Mouse (Mus musculus) c-Kit-negative CD71-positive TER-119-positive erythroid progenitor cells, embryonic 14.5 days (primary cell): ENCODE data around the gene Ppp1ca.
A peak's percentile ranks its signal among the peaks of the same experiment; 100 is the strongest.

ENCODE experiments used
- DNase-seq: peaks from one replicate; pipeline ENCODE4 v3.0.0-alpha.2; 2013; ENCODE audit warnings: low read depth, low spot score

Gene Ppp1ca

DNA sequence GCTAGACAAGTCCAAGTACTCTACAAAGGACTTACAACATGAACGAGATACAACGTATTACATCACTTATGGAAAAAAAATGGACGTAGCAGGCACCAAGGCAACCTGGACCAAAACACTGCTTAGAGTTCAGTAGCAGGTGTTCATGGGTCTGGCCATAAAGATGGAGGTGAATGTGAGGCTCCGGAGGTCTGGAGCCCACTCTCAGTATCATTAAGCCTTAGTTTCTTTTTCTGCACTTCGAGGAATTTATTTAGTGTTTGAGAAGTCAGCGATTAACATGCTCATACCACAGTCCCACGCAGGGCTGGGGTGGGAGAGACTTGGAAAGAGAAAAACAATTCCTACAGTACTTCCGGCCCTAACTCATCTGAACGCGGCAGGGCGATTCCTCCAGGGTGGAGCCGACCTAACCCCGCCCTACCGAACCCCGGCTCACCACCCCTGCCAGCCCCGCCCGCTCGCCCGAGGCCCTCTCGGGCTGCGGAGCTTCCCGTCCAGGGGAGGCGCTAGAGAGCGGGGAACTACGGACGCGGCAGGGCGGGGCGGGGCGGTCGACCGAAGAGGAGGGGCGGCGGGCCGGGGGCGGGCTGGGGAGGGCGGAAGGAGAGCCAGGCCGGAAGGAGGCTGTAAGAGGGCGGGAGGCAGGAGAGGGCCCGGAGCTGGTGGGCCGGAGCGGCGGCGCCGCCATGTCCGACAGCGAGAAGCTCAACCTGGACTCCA lies at the start of gene Ppp1ca:
Ppp1ca (plus strand) TSS at position 538 of the 723 bp plus-strand sequence.
- peak; percentile 90 for DNase-seq

DNA sequence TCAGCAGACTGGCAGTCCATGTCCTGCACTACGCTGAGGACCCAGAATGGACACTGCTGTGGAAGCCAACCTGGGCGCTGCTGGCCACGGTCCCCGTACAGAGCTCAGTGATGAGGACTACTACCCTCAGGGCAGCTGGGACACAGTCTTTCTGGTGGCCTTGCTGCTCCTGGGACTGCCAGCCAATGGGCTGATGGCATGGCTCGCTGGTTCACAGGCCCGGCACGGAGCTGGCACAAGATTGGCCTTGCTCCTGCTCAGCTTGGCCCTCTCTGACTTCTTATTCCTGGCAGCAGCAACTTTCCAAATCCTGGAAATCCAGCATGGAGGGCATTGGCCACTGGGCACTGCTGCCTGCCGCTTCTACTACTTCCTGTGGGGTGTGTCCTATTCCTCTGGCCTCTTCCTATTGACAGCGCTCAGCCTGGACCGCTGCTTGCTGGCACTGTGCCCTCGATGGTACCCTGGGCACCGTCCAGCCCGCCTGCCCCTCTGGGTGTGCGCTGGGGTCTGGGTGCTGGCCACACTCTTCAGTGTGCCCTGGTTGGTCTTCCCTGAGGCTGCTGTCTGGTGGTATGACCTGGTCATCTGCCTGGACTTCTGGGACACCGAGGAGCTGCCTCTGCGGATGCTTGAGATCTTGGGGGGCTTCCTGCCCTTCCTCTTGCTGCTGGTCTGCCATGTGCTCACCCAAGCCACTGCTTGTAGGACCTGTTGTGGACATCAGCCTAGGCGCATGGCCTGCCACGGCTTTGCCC lies 49.3 kb upstream of the Ppp1ca start:
- no peak for DNase-seq

DNA sequence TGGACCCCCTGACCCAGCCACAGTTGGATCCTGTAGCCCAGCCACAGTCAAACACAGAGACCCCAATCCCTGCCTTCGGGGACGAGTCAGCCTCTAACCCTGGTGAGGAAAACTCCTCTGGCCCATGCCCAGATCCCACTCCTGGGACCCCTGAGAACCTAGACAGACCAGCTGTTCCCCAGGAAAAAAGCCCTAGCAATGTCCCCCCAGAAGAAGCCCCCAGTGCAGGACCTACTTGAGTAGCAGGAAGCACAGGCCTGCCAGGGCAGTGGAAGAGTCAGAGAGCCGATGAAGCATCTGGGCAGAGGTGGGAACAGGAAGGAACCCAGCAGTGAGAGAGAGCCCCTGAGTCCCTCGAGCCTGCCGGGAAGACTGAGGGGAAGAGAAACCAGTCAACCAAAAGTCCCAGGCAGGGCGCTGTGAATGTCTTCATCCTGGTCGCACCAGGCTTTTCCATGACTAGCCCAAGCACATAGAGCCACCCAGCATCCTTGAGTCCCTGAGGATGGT lies 48.1 kb upstream of the Ppp1ca start, which contains the start of gene Cabp4:
Cabp4 (minus strand) TSS at position 275 of the 510 bp plus-strand sequence.
- no peak for DNase-seq

DNA sequence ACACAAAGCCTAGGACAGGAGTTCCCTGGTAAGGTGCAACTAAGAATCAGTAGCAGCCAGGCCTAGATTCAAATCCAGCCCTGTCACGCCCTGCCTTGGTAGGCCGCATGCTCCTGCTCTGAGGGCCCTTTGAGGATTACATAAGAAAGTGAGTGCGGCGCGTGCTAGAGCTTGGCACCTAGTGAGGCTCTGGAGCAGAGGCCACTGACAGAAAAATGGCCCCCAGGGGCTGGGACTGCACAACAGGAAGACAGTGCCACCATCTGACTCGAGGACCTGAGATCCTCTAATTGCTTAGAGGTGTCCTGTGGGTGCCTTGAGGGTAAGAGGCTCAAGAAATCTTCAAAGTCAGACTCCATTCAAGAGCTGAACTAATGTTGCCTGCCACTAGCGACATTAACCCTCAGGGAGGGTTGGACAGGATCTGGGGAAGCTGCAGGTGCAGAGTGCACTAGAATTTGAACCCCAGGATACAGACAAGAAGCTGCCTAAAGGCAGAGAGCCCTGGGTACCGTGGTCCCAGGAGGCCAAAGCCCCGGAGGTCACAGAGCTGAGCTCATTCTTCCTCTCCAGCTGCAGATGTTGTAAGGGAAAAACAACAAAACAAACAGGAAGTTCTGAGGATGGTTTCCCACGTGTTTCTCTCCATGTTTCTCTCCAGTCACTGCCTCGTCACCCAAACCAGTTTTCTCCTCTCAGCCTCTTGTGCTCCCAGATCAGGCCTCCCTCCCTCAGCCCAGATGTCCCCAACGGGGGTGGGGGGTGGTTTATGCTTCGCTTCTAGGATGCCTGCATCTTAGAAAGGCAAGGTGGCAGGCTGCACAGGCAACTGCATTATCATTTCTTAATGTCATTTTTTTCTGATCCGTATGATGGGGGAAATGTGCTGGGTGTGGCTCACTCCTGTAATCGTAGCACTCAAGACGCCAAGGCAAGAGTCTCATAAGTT lies 47.0 kb upstream of the Ppp1ca start:
- no peak for DNase-seq

DNA sequence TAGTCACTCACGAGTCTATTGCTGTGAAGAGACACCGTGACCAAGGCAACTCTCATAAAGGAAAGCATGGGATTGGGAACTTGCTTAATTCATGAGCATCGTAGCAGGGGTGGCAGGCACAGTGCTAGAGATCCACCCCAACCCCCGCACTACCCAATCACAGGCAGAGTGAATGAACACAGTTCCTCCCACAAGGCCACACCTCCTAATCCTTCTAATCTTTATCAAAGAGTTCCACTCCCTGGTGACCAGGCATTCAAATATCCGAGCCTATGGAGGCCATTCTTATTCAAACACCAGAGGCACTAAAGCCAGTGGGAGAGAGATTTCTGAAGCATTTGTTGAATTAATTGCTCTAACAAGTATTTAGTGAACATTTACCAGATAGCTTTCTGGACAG lies 45.9 kb upstream of the Ppp1ca start:
- DNase-seq: no peak

DNA sequence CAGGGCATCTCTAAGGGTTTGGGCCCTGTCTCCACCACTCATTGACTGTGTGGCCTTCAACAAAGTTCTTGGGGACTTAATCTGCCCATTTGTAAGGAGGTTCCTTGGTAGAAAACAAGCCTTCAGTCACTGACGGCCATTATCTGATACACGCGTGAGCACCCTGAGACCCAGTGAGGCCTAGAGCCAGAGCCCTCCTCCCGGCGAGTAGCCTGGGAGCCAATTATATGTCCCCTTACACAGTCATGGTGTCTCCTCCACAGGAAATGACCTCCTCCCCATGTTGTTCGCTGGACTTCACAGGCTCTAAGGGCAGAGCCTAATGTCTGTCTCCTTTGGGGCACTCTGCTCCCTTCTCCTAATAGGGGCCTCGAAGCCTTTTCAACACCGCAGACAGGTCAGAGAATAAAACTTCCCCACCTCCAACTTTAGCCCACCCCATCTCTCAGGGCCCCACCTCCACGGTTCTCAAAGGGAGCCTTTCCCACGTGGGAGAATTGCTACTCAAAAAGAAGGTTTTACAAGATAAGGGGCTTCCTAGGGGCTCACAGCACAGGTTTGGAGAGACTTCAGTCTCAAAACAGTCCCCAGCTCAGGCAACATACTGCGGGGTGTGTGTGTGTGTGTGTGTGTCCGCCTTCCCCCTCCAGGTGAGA lies 45.4 kb upstream of the Ppp1ca start:
- no peak for DNase-seq

DNA sequence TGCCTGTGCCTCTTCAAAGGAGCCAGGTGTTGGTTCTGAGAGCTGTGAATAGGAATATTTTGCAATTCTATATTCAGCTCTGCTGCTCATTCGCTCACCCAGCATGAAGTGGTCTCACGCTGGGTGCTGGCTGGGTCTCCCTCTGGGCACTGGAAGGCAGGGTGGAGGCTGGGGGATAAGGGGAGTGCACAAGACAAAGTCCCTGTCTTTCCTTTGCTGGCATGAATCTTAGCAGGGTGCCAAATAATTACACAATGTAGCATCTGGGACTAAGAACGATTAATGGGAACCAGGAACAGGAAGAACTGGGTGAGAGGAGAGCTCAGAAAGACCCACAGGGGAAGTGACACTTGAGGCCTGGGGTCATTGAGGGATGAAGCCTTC lies 44.9 kb upstream of the Ppp1ca start:
- DNase-seq: no peak

DNA sequence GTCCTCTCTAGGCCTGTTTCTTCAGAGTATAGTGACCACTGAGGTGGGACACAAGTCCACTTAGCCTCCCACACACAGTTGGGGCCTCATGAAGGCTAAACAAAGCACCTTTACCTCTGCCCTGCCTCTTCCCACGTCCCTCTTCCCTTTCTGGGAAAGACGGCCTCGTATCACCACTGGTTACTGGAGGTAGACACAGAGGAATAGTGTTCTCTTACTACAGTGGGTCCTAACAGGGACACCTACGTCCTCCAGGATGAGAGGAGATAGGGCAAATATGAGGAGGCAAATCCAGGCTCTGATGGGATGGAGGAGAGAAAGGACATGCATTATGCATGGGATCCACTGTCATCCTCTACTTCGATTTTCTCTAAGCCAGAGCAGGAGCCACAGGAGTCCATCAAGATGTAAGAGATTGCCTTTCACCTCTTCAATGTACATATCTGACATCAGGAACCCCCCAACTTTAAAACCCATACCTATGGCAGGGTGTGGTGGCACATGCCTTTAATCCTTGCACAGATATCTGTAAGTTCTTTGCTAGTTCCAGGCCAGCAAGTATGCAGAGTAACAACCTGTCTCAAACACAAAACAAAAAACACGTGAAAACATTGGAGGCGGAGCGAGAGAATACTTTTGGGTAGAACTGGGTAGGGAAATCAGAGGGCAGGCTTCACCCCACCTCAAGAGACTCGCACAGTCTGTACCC lies 43.9 kb upstream of the Ppp1ca start:
- DNase-seq: no peak

DNA sequence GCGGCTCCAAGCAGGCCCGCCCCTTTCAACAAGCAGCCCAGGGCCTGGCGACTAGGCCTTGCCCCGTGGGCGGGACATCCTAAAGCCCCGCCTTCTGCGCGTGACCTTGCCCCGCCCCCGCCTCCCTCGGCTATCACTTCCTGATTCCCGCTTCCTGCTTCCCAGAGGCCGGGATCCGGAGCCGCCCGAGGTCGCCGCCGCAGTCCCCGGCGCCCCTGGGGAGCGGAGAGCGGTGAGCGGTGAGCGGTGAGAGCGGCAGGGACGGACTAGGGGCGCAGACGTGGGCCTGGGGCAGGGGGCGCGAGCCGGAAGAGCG lies 43.4 kb upstream of the Ppp1ca start, which contains the start of gene Coro1b:
Coro1b (plus strand) TSS at position 129 of the 316 bp plus-strand sequence.
- peak; percentile 79 for DNase-seq

DNA sequence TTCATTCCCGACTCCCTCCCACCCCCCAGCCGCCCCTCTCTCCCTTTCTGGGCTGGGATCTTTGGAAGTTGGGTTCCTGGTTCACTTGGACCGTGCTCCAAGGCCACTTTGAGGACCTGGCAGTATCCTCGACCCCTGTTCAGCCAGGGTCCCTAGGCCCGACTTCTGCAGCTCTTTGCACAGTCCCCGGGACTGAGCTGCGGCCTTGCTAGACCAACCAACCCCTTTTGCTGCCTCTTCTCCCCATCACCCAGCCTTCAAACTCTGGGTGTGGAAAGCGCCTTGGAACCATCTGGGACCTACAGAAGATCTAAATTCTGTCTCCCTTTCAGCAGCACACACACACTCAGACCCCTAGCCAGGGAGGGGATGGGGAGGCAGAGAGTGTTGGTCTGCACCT lies 43.0 kb upstream of the Ppp1ca start:
- no peak for DNase-seq

DNA sequence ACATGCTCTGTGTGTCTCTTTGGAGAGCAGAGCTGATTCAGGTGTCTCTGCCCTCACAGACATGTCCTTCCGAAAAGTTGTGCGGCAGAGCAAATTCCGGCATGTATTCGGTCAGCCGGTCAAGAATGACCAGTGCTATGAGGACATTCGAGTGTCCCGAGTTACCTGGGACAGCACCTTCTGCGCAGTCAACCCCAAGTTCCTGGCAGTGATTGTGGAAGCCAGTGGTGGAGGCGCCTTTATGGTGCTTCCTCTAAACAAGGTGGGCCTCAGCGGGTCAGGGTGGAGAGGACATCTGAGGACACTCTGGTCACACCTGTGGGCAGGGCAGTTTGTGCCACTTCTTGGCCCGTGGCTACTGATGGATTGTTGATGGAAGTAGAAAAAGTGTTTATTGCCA lies 42.6 kb upstream of the Ppp1ca start:
- DNase-seq: no peak

DNA sequence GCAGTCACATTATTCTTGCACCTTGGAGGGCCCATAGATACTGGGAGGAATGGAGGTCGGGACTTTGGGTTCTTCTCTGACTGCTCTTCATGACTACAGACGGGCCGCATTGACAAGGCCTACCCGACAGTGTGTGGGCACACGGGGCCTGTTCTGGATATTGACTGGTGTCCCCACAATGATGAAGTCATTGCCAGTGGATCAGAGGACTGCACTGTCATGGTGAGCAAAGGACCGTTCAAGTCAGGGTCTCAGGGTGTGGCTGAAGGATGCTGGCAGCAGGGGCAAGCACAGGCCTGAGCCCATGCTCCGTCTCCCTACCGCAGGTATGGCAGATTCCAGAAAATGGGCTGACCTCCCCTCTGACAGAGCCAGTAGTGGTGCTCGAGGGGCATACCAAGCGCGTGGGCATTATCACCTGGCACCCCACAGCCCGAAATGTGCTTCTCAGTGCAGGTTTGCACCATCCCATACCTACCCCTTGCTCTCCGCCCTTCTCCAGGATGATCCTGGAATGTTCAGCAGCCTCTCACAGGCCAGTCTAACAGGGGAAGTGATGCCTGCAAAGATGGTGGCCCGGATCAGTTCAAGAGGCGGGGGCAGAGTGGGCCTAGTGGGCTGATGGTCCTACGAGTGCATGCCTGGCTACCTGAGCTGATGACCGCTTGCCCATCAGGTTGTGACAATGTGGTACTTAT lies 42.0 kb upstream of the Ppp1ca start:
- DNase-seq: no peak

DNA sequence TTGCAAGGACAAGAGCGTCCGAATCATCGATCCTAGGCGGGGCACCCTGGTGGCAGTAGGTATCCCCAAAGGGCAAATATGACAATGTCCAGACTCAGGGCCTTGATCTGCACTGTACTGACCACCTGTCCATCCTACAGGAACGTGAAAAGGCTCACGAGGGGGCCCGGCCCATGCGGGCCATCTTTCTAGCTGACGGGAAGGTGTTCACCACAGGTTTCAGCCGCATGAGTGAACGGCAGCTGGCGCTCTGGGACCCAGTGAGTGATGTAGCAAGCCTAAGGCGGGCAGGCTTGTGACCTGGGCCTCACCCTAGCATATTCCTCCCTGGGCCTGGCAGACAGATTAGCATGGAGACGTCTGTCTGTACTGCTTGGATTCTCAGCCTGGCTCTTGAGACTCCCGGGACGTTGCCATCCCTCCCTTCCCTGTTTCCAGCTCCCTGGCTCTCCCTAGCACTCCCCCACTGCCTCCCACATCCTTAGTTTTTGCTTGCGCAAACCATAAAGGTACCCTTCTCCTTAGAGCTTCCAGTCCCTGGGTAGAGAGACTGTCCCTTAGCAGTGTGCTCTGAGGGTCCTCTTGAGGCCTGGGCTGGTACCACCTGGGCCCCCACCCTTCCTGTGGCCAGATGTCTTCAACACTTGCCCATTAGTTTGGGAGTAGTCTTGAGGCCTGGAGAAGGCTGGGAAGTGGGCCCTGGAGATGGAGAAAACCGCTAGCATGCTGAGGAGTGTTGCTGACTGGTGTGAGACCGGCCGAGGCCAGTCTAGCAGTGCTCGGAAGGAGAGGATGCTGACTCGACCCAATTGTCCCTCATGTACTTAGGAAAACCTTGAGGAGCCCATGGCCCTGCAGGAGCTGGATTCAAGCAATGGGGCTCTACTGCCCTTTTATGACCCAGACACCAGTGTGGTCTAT lies 41.0 kb upstream of the Ppp1ca start:
- no peak for DNase-seq

DNA sequence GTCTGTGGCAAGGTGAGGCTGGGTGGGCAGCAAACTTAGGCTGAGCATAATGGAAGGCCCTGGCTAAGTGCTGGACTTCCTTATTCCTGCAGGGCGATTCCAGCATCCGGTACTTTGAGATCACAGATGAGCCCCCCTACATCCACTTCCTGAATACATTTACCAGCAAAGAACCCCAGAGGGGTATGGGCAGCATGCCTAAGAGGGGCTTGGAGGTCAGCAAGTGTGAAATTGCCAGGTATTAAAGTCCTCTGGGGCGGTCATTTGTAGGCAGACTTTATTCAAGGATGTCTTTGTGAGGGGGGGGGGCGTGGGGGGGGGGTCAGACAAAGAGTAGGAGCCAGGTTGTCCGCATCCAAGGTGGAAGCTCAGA lies 40.4 kb upstream of the Ppp1ca start:
- no peak for DNase-seq

DNA sequence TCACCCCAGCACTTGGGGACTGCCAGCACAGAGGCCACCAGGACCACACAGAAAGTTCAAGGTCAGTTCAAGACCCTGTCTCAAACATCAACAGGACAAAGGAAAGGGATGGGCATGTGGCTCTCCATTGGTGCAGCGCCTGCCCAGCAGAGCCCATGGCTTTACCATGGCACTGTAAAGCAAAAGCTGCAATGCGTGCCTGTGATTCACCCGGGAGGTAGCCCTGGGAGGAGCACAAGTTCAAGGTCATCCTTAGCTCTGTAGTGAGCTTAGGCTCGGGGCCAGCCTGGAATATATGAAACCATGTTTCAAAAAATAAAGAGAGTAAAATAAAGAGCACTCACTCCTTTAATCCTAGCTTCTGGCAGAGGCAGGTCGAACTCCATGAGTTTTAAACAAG lies 40.0 kb upstream of the Ppp1ca start:
- no peak for DNase-seq

DNA sequence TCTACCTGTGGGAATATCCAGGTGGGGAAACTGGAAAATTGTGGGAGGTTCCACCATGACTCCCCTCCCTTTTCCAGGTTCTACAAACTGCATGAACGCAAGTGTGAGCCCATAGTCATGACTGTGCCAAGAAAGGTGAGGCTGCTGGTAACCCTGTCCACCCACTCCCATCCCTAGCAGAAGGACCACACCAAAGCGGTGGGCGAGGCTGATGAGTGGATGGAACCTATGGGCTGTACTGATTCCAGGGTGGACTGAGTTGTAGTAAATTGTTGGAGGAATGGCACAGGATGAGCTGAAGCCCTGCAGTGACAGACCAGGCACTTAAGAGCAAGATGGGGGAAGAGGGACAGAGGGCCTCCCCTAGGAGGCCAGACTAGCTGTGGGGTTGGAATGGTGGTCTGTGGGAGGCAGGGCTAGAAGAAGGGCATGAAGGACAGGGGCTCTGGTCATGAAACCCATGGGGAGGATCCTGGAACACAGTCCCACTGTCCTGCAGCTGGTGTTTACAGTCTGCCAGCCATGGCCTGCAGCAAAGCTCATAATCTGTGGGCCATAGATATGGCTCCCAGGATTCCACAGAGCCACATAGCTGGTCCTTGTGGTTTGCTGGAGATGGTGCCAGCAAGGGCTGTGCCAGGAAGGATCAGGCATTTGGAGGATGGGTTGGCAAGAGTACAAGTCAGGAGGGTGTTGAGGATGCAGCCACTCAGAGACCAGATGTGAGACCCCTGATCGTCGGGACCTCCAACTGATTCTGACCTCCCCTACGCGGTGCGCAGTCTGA lies 39.2 kb upstream of the Ppp1ca start:
- DNase-seq: no peak

DNA sequence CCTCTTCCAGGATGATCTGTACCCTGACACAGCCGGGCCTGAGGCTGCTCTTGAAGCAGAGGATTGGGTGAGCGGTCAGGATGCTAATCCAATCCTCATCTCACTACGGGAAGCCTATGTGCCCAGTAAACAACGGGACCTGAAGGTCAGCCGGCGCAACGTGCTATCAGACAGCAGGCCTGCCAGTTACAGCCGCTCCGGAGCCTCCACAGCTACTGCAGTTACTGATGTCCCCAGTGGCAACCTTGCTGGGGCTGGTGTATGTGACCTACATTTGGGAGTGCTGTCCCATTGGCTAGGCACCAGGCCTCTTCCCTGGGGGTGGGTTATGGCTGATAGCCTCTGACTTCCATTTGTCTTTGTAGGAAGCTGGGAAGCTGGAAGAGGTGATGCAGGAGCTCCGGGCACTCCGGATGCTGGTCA lies 38.6 kb upstream of the Ppp1ca start, which contains the start of gene Ptprcap:
Ptprcap (plus strand) TSS at position 373 of the 423 bp plus-strand sequence.
- DNase-seq: no peak
